ENCODE assay signal across 24 mouse cellular contexts in the genomic region with DNA sequence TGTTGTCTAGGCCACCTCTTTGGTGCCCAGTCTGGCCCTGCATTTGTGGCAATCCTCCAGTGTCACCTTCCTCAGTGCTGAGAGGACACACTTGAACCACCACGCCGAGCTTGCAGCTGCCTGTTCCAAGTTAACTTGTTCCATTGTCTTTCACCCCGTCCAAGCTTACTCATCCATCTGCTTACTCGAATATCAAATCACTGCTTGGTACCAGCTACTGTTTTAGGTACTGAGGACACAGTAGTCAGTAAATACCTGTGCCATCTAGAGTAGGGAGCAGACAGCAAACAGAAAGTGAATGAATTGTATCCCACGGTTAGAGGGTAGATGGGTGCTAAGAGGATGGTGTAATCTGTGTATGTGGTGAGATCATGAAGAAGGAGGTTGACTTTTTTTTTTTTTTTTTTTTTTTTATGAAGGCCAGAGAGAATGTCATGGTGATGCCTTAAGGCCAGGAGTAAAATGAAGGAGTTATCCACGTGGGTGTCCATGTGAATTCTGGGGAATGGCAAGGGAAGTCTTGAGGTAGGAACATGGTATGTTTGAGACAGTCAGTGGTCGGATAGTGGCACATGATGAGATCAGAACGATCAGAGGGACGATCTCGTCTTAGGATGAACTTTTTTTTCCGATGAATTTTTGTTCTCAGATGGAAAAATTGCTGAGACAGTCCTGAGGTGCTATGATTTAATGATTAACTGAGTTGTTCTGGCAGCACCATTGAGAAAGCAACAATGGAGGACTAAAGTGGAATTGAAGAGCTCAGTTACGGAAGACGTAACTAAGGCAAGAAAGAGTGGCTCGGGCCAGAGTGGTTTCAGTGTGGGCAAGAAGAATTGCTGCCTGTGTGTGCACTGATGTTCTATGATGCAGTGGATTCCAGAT. TPM values are rescaled to one million over a fixed set of nuclear protein-coding genes. Genes with fewer than 3 reads are reported as not detected.
DNase-seq lines count a peak whose midpoint lies in the region; ATAC-seq and TF ChIP-seq lines count a peak whose summit lies in the region.
"Had no signal": no experiment of that assay in that cellular context is flagged by ENCODE, and none has a peak within 500 bp of the region (broad histone marks: within the 10 kb centered on the region; RNA-seq: fewer than 3 reads in every experiment).

No protein-coding gene starts in this region.

- DNase-seq in kidney, adult 18-20 months: peak; percentile 43
- DNase-seq in kidney, postnatal 25 days: no peak
- DNase-seq in liver, adult 2 months (ENCODE audit: extremely low read depth, low read depth, low spot score): peak; percentile 73
- DNase-seq in CH12.LX (ENCODE audit: extremely low read depth) (no peak), MEL (ENCODE audit: low read depth, low spot score) (peak; percentile 9)
- no peak for DNase-seq in thymus, postnatal 36 days
- DNase-seq: adrenal gland, postnatal 25 days; B cell, adult 2 months; cerebellum, adult 9-11 months; gastrocnemius, adult 2 months; heart, postnatal 4 days; lung, embryonic 14.5 days; midbrain, embryonic 14.5 days; right cerebral cortex, postnatal 14 days; spleen, adult 18-20 months had no signal

- no peak overlapping the region for H3K4me2 ChIP-seq in liver, embryonic 12.5 days
- no peak overlapping the region for H3K4me2 ChIP-seq in CH12.LX (ENCODE audit: insufficient read depth, low read depth, poor library complexity, severe bottlenecking)
- H3K4me2 ChIP-seq: embryonic facial prominence, embryonic 15.5 days; heart, embryonic 15.5 days; hindbrain, embryonic 15.5 days; limb, embryonic 12.5 days; lung, embryonic 14.5 days; neural tube, embryonic 12.5 days had no signal

- H3K36me3 ChIP-seq in liver, adult 2 months (ENCODE audit: control insufficient read depth, insufficient read depth, low read length): peaks cover 22% of the 10 kb centered on the region
- H3K36me3 ChIP-seq in liver, embryonic 12.5 days: peaks cover 53% of the 10 kb centered on the region
- H3K36me3 ChIP-seq in CH12.LX (replicated peaks in 1 of 2; ENCODE audit: control insufficient read depth in 1 of 2, insufficient read depth in 1 of 2, low read length in 1 of 2) (peaks cover 34 to 58% of the 10 kb centered on the region in 2 experiments), MEL (ENCODE audit: control insufficient read depth in 1 of 2, insufficient read depth in 2 of 2, low read length in 2 of 2) (peaks cover 11 to 33% of the 10 kb centered on the region in 2 experiments; a peak in 3 of 4 replicates)

- no peak overlapping the region; the same call in 1 of the 2 replicates for H3K9ac ChIP-seq in liver, adult 2 months (ENCODE audit: low read depth, low read length)
- no peak overlapping the region for H3K9ac ChIP-seq in liver, embryonic 12.5 days
- H3K9ac ChIP-seq in CH12.LX (ENCODE audit: insufficient read depth, low read depth) (no peak overlapping the region), MEL (ENCODE audit: control insufficient read depth, low read depth, low read length, poor library complexity, severe bottlenecking) (no peak overlapping the region)
- H3K9ac ChIP-seq: embryonic facial prominence, embryonic 15.5 days; heart, embryonic 15.5 days; hindbrain, embryonic 15.5 days; limb, embryonic 12.5 days; liver, embryonic 14.5 days; lung, embryonic 14.5 days; neural tube, embryonic 12.5 days had no signal

- no peak for TF ChIP-seq EP300 in CH12.LX (IDR thresholded peaks at IDR 0.05; ENCODE audit: low read length)
- no peak for TF ChIP-seq EP300 in MEL (IDR thresholded peaks at IDR 0.05; ENCODE audit: low read depth in 1 of 2, low read length in 2 of 2)

- ATAC-seq in liver, embryonic 12.5 days: no peak
- ATAC-seq: forebrain, embryonic 14.5 days had no signal

- TF ChIP-seq CTCF in liver, adult 2 months (IDR thresholded peaks at IDR 0.05; ENCODE audit: low read depth, low read length): no peak
- TF ChIP-seq CTCF in CH12.LX (conservative IDR thresholded peaks at IDR 0.05 in 1 of 2, IDR thresholded peaks at IDR 0.05 in 1 of 2; ENCODE audit: low read depth in 2 of 2, low read length in 2 of 2): no peak
- TF ChIP-seq CTCF in MEL (IDR thresholded peaks at IDR 0.05 in 2 of 3, conservative IDR thresholded peaks at IDR 0.05 in 1 of 3; ENCODE audit: control insufficient read depth in 1 of 3, insufficient read depth in 1 of 3, low read depth in 2 of 3, low read length in 3 of 3, poor library complexity in 1 of 3, severe bottlenecking in 1 of 3): no peak

- H3K79me2 ChIP-seq in liver, adult 2 months (ENCODE audit: control insufficient read depth, insufficient read depth, low read length): peaks cover 21% of the 10 kb centered on the region; the same call in 1 of the 2 replicates
- H3K79me2 ChIP-seq in CH12.LX (replicated peaks; ENCODE audit: control insufficient read depth, extremely low read depth, insufficient read depth, poor library complexity, severe bottlenecking) (peaks cover 65% of the 10 kb centered on the region), MEL (ENCODE audit: control insufficient read depth, insufficient read depth, low read length, poor library complexity) (peaks cover 24% of the 10 kb centered on the region)

- peaks cover 27% of the 10 kb centered on the region for H3K4me1 ChIP-seq in liver, adult 2 months (ENCODE audit: control insufficient read depth, insufficient read depth, low read length)
- H3K4me1 ChIP-seq in liver, embryonic 12.5 days: peaks cover 33% of the 10 kb centered on the region
- H3K4me1 ChIP-seq in CH12.LX (ENCODE audit: control insufficient read depth in 1 of 2, insufficient read depth in 2 of 2) (peaks cover 5 to 42% of the 10 kb centered on the region in 2 experiments), MEL (ENCODE audit: control insufficient read depth in 1 of 2, insufficient read depth in 2 of 2, low read length in 2 of 2) (peaks cover 6 to 23% of the 10 kb centered on the region in 2 experiments)

- TF ChIP-seq POLR2A in liver, adult 2 months (IDR thresholded peaks at IDR 0.05; ENCODE audit: extremely low read depth, insufficient read depth, low read length): no peak
- TF ChIP-seq POLR2A in CH12.LX (IDR thresholded peaks at IDR 0.05; ENCODE audit: low read depth, low read length) (no peak), MEL (IDR thresholded peaks at IDR 0.05; ENCODE audit: control insufficient read depth in 1 of 2, insufficient read depth in 1 of 2, low read depth in 1 of 2, low read length in 2 of 2, poor library complexity in 1 of 2) (no peak)

- TF ChIP-seq RAD21 in CH12.LX (IDR thresholded peaks at IDR 0.05; ENCODE audit: low read depth, low read length) (no peak), MEL (IDR thresholded peaks at IDR 0.05; ENCODE audit: low read depth, low read length) (no peak)

- H3K4me3 ChIP-seq in liver, adult 2 months (ENCODE audit: insufficient read depth, low read depth, low read length): no peak overlapping the region
- H3K4me3 ChIP-seq in liver, embryonic 12.5 days: no peak overlapping the region
- H3K4me3 ChIP-seq in CH12.LX (replicated peaks in 1 of 3; ENCODE audit: low read depth in 2 of 3, low read length in 2 of 3, poor library complexity in 1 of 3) (no peak overlapping the region), MEL (ENCODE audit: control insufficient read depth in 1 of 2, insufficient read depth in 1 of 2, low read depth in 2 of 2, low read length in 2 of 2) (no peak overlapping the region)
- H3K4me3 ChIP-seq: embryonic facial prominence, embryonic 15.5 days; gastrocnemius, adult 2 months; heart, embryonic 15.5 days; hindbrain, embryonic 15.5 days; layer of hippocampus, adult 2 months; limb, embryonic 12.5 days; neural tube, embryonic 12.5 days had no signal

- dilution Hi-C loops in CH12.LX (cut with MboI; ENCODE audit: extremely low pct_ligation_motif_present, extremely low pct_unique_long_range_greater_than_20kb, low sequenced_read_pairs): no loop called here

- WGBS in liver, adult 2 months: 31% methylated on average over 14 of the region's 14 CpGs
- 85% methylated on average over 14 of the region's 14 CpGs for WGBS in liver, embryonic 12.5 days (ENCODE audit: insufficient replicate concordance)

- in situ Hi-C loops in CH12.LX (cut with MboI; ENCODE audit: low pct_ligation_motif_present, low pct_unique_long_range_greater_than_20kb, low sequenced_read_pairs): no loop called here

- peak overlapping the region; percentile 32; the same call in 1 of the 2 replicates for H3K27ac ChIP-seq in liver, adult 2 months (replicated peaks; ENCODE audit: insufficient read depth, low read depth, low read length)
- H3K27ac ChIP-seq in liver, embryonic 12.5 days: no peak overlapping the region
- H3K27ac ChIP-seq in CH12.LX (ENCODE audit: insufficient read depth, low read depth) (peak overlapping the region; percentile 28; the same call in 1 of the 2 replicates), MEL (ENCODE audit: control insufficient read depth, low read depth, low read length) (no peak overlapping the region)
- H3K27ac ChIP-seq: embryonic facial prominence, embryonic 15.5 days; gastrocnemius, adult 2 months; heart, embryonic 15.5 days; hindbrain, embryonic 15.5 days; layer of hippocampus, adult 2 months; limb, embryonic 12.5 days; liver, embryonic 14.5 days; neural tube, embryonic 12.5 days had no signal

- no peaks in the 10 kb centered on the region for H3K9me3 ChIP-seq in liver, embryonic 12.5 days (replicated peaks)
- H3K9me3 ChIP-seq in CH12.LX (replicated peaks; ENCODE audit: low read length) (peaks cover 13% of the 10 kb centered on the region), MEL (replicated peaks; ENCODE audit: insufficient read depth, low read length) (no peaks in the 10 kb centered on the region)
- H3K9me3 ChIP-seq: embryonic facial prominence, embryonic 15.5 days; heart, embryonic 15.5 days; hindbrain, embryonic 15.5 days; limb, embryonic 12.5 days; neural tube, embryonic 12.5 days had no signal

- H3K27me3 ChIP-seq in liver, adult 2 months (ENCODE audit: control insufficient read depth, insufficient read depth, low read length): no peaks in the 10 kb centered on the region
- no peaks in the 10 kb centered on the region for H3K27me3 ChIP-seq in liver, embryonic 12.5 days (replicated peaks)
- H3K27me3 ChIP-seq in CH12.LX (replicated peaks) (no peaks in the 10 kb centered on the region), MEL (ENCODE audit: control insufficient read depth in 1 of 2, insufficient read depth in 2 of 2, low read length in 2 of 2) (no peaks in the 10 kb centered on the region)
- H3K27me3 ChIP-seq: embryonic facial prominence, embryonic 15.5 days; heart, embryonic 15.5 days; hindbrain, embryonic 15.5 days; limb, embryonic 12.5 days; neural tube, embryonic 12.5 days had no signal

RNA-seq across cellular contexts. Expression of gene Cyb5b, which starts 3.1 kb away (rescaled TPM):
- total RNA-seq in liver, adult 2 months (2014; rRNA removed): 253 and 256 TPM in 2 replicates
- 223 and 265 TPM in 2 replicates for polyA plus RNA-seq in liver, adult 2 months (2012; rRNA removed)
- polyA plus RNA-seq in liver, embryonic 12.5 days (2016; fragmentation: Nextera tagmentation; extraction: Ambion mirVana): 51.8 and 52.5 TPM in 2 replicates
- total RNA-seq in CH12.LX (2012; rRNA removed) (74.0 and 90.8 TPM in 2 replicates), CH12.LX (2014; rRNA removed) (146 and 156 TPM in 2 replicates), MEL (2012; rRNA removed) (66.5 and 67.9 TPM in 2 replicates)
- polyA plus RNA-seq in CH12.LX (2012; ENCODE audit: insufficient read length, low read depth) (107 and 108 TPM in 2 replicates), MEL (2012; ENCODE audit: insufficient read depth in 1 of 2, insufficient read length in 2 of 2, low read depth in 1 of 2, low replicate concordance in 2 of 2, missing spikeins in 1 of 2) (10 to 100 TPM; 69.4 to 79.1 TPM)

RNA-seq across cellular contexts. Expression of gene Terf2, which starts 57.2 kb away (rescaled TPM):
- 3.6 and 4.0 TPM in 2 replicates for total RNA-seq in liver, adult 2 months (2014; rRNA removed)
- 2.9 and 3.3 TPM in 2 replicates for polyA plus RNA-seq in liver, adult 2 months (2012; rRNA removed)
- polyA plus RNA-seq in liver, embryonic 12.5 days (2016; fragmentation: Nextera tagmentation; extraction: Ambion mirVana): 9.2 and 11.5 TPM in 2 replicates
- total RNA-seq in CH12.LX (2012; rRNA removed): 12.5 and 14.5 TPM in 2 replicates
- 18.3 and 21.0 TPM in 2 replicates for total RNA-seq in CH12.LX (2014; rRNA removed)
- polyA plus RNA-seq in CH12.LX (2012; ENCODE audit: insufficient read length, low read depth): 33.2 and 33.7 TPM in 2 replicates
- total RNA-seq in MEL (2012; rRNA removed): 14.1 and 15.0 TPM in 2 replicates
- polyA plus RNA-seq in MEL (2012; ENCODE audit: insufficient read depth in 1 of 2, insufficient read length in 2 of 2, low read depth in 1 of 2, low replicate concordance in 2 of 2, missing spikeins in 1 of 2): 10 to 100 TPM in 1 of 2 experiments, not detected in 1; 36.7 TPM

Comparison
In these comparisons a context has a peak if more than half of its experiments do, and no peak if none do; other contexts are left out.
1. DNase-seq: peak in kidney, adult 18-20 months (single experiment), liver, adult 2 months (single experiment) and MEL (single experiment); none in kidney, postnatal 25 days (0 of 2), CH12.LX (single experiment) and thymus, postnatal 36 days (0 of 2).
2. H3K27ac ChIP-seq: peak in liver, adult 2 months (single experiment) and CH12.LX (single experiment); none in liver, embryonic 12.5 days (single experiment) and MEL (single experiment).